Mouse (Mus musculus) neural tube, embryonic 13.5 days (tissue): ENCODE measurements around the gene Kank2. TPM values are rescaled to one million over a fixed set of nuclear protein-coding genes. Genes with fewer than 3 reads are reported as not detected.

Source experiments
- ATAC-seq: fragments of 200-750 bp; cut with Nextera tagmentation; 2 replicates; pipeline ENCODE4 v1.8.0; 2017; ENCODE audit warnings: low read depth, mild to moderate bottlenecking, moderate TSS enrichment, moderate library complexity
- H3K27ac ChIP-seq: fragments of 300-500 bp; sonication (generic); replicated peaks from 2 replicates; pipeline ENCODE4 v1.5.1; 2015; ENCODE audit warnings: moderate library complexity, mild to moderate bottlenecking, inconsistent platforms
- H3K27me3 ChIP-seq: fragments of 300-500 bp; sonication (generic); 2 replicates; pipeline ENCODE4 v1.6.1; 2015; ENCODE audit warnings: mild to moderate bottlenecking, inconsistent platforms
- H3K36me3 ChIP-seq: fragments of 300-500 bp; sonication (generic); 2 replicates; pipeline ENCODE4 v1.6.1; 2015; ENCODE audit warnings: mild to moderate bottlenecking, inconsistent platforms
- H3K4me1 ChIP-seq: fragments of 300-500 bp; sonication (generic); replicated peaks from 2 replicates; pipeline ENCODE4 v1.6.1; 2015; ENCODE audit warnings: inconsistent platforms
- H3K4me2 ChIP-seq: fragments of 300-500 bp; sonication (generic); 2 replicates; pipeline ENCODE4 v1.6.1; 2015; ENCODE audit warnings: inconsistent platforms, mild to moderate bottlenecking, moderate library complexity
- H3K4me3 ChIP-seq: fragments of 300-500 bp; sonication (generic); 2 replicates; pipeline ENCODE4 v1.5.1; 2015; ENCODE audit warnings: mild to moderate bottlenecking, inconsistent platforms
- H3K9ac ChIP-seq: fragments of 300-500 bp; sonication (generic); 2 replicates; pipeline ENCODE4 v1.6.1; 2015; ENCODE audit warnings: moderate library complexity, mild to moderate bottlenecking, inconsistent platforms
- H3K9me3 ChIP-seq: fragments of 300-500 bp; sonication (generic); 2 replicates; pipeline ENCODE4 v1.6.1; 2016; ENCODE audit warnings: inconsistent platforms
- WGBS: fragments of 180-500 bp; shearing (Covaris S2); methylation state at CpG from one replicate; pipeline ENCODE4 v1.1.7; 2015; 5-methylcytosine and 5-hydroxymethylcytosine counted together
- polyA plus RNA-seq: library from polyadenylated mRNA; unstranded; fragments of >200 nt; fragmentation: Nextera tagmentation; extraction: Ambion mirVana; gene quantifications from 2 replicates; pipeline ENCODE4 v1.2.1, GENCODE M21; 2015

The Kank2 gene
- 5.3 and 5.9 TPM in 2 replicates for polyA plus RNA-seq

- peak; percentile 86 for ATAC-seq
- WGBS: under 1% methylated on average over 52 of the region's 52 CpGs
- peak within 1 kb of the TSS; percentile 76 for H3K4me2 ChIP-seq
- H3K9me3 ChIP-seq: no peaks in the 10 kb centered on the region
- peaks cover 5% of the 10 kb centered on the region; the same call in 1 of the 2 replicates for H3K27me3 ChIP-seq
- H3K9ac ChIP-seq: peak within 1 kb of the TSS; percentile 73
- H3K4me1 ChIP-seq: peaks cover 34% of the 10 kb centered on the region
- H3K4me3 ChIP-seq: peak within 1 kb of the TSS; percentile 61
- peaks cover 11% of the 10 kb centered on the region; the same call in 1 of the 2 replicates for H3K36me3 ChIP-seq
- H3K27ac ChIP-seq: peak within 1 kb of the TSS; percentile 71
Observed at GRCm38 (mm10) chr9:21798345-21799009, at the start of gene Kank2. Kank2 (minus strand) TSS chr9:21798744.

DNA sequence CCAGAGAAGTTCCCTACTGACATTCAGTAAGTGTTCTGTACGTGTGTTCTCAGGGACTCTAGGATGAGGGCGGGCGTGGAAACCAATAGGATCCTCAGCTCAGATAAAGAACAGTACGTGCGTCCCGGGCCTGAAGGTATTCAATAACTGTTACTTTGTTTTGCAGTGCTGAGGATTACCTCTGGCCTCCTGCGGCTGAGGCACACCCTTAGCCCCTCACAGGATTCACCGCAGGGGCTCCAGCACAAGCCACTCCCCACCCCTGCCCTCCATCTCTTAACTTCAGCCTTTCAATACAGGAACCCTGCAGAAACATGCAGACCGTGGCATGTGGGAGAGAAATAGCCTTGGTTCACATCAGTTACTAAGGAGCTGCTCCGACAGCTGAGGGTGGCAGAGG, 49.4 kb upstream of the Kank2 start:
- Histone ChIP-seq H3K9ac (peak overlapping the region; percentile 34; the same call in 1 of the 2 replicates), H3K36me3 (no peaks in the 10 kb centered on the region)
- 31% methylated on average over 10 of the region's 10 CpGs for WGBS

DNA sequence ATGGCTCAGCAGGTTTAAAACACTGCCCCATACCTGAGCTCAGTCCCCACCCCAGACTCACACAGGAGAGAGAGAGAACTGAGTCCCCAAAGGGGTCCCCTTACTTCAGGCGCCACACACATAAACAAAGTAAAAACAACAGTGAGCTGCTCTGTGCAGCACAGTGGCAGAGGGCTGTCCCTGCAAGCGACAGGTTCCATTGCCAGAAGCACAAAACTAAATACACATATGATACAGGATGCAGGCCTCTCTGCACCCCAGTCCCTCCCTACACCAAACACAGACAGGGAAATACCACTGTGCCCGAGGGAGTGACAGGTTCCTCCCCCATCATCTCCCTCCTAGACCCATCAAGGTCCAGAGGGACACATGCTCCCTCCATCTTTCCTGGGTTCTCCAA, 48.9 kb upstream of the Kank2 start:
- peak overlapping the region; percentile 54; the same call in 1 of the 2 replicates for H3K9ac ChIP-seq

More for the DNA sequence above, 49.4 kb upstream of the Kank2 start:
- peaks cover 30% of the 10 kb centered on the region for H3K4me1 ChIP-seq
- no peaks in the 10 kb centered on the region for H3K27me3 ChIP-seq
- 0 out of 2 replicates have a peak overlapping the region, but pooled peaks have one; percentile 39 for H3K4me2 ChIP-seq
- peak overlapping the region; percentile 68 for H3K27ac ChIP-seq
- H3K4me3 ChIP-seq: no peak overlapping the region
- no peaks in the 10 kb centered on the region for H3K9me3 ChIP-seq
- no peak for ATAC-seq

GRCm38 (mm10) chr9:21846755-21847341, 48.3 kb upstream of the Kank2 start:
- H3K4me1 ChIP-seq: peaks cover 19% of the 10 kb centered on the region
- no peaks in the 10 kb centered on the region for H3K27me3 ChIP-seq
- H3K4me2 ChIP-seq: peak overlapping the region; percentile 39
- H3K9me3 ChIP-seq: no peaks in the 10 kb centered on the region
- peak overlapping the region; percentile 68 for H3K27ac ChIP-seq
- peak overlapping the region; percentile 20 for H3K4me3 ChIP-seq
- WGBS: 10% methylated on average over 11 of the region's 11 CpGs
- H3K9ac ChIP-seq: peak overlapping the region; percentile 54
- H3K36me3 ChIP-seq: no peaks in the 10 kb centered on the region
- ATAC-seq: 0 out of 2 replicates have a peak, but pooled peaks have one; percentile 19

More for the DNA sequence above, 48.9 kb upstream of the Kank2 start:
- Histone ChIP-seq H3K4me3 (no peak overlapping the region), H3K36me3 (no peaks in the 10 kb centered on the region), H3K4me2 (peak overlapping the region; percentile 39), H3K4me1 (peaks cover 25% of the 10 kb centered on the region), H3K9me3 (no peaks in the 10 kb centered on the region), H3K27me3 (no peaks in the 10 kb centered on the region), H3K27ac (peak overlapping the region; percentile 68; the same call in 1 of the 2 replicates)
- ATAC-seq: no peak
- 31% methylated on average over 3 of the region's 3 CpGs for WGBS

- Histone ChIP-seq H3K9ac (no peak overlapping the region), H3K27ac (no peak overlapping the region), H3K27me3 (no peaks in the 10 kb centered on the region), H3K4me3 (no peak overlapping the region), H3K36me3 (no peaks in the 10 kb centered on the region), H3K4me2 (no peak overlapping the region), H3K9me3 (no peaks in the 10 kb centered on the region), H3K4me1 (peaks cover 18% of the 10 kb centered on the region)
- 52% methylated on average over 14 of the region's 14 CpGs for WGBS
- no peak for ATAC-seq
Observed at GRCm38 (mm10) chr9:21845381-21846080, 47.0 kb upstream of the Kank2 start.

- H3K36me3 ChIP-seq: no peaks in the 10 kb centered on the region
Observed at GRCm38 (mm10) chr9:21843086-21843485, 44.5 kb upstream of the Kank2 start.

GRCm38 (mm10) chr9:21842391-21842790, 43.8 kb upstream of the Kank2 start:
- WGBS: 57% methylated on average over 5 of the region's 5 CpGs
- H3K4me2 ChIP-seq: no peak overlapping the region
- no peak overlapping the region for H3K9ac ChIP-seq
- no peaks in the 10 kb centered on the region for H3K9me3 ChIP-seq
- H3K27me3 ChIP-seq: no peaks in the 10 kb centered on the region
- H3K4me3 ChIP-seq: no peak overlapping the region
- ATAC-seq: no peak
- H3K27ac ChIP-seq: peak overlapping the region; percentile 33; the same call in 1 of the 2 replicates
- H3K36me3 ChIP-seq: no peaks in the 10 kb centered on the region
- peaks cover 10% of the 10 kb centered on the region for H3K4me1 ChIP-seq

More at GRCm38 (mm10) chr9:21843086-21843485, 44.5 kb upstream of the Kank2 start:
- Histone ChIP-seq H3K4me1 (peaks cover 17% of the 10 kb centered on the region), H3K9ac (no peak overlapping the region), H3K27me3 (no peaks in the 10 kb centered on the region), H3K27ac (peak overlapping the region; percentile 33; the same call in 1 of the 2 replicates), H3K4me3 (no peak overlapping the region), H3K4me2 (no peak overlapping the region), H3K9me3 (no peaks in the 10 kb centered on the region)
- no peak for ATAC-seq
- 83% methylated on average over 6 of the region's 6 CpGs for WGBS

- 93% methylated on average over 6 of the region's 6 CpGs for WGBS
- ATAC-seq: no peak
- H3K4me1 ChIP-seq: no peaks in the 10 kb centered on the region
- H3K4me3 ChIP-seq: no peak overlapping the region
- no peak overlapping the region for H3K27ac ChIP-seq
- no peaks in the 10 kb centered on the region for H3K27me3 ChIP-seq
- no peak overlapping the region for H3K9ac ChIP-seq
- H3K4me2 ChIP-seq: no peak overlapping the region
- no peaks in the 10 kb centered on the region for H3K36me3 ChIP-seq
- H3K9me3 ChIP-seq: no peaks in the 10 kb centered on the region
Observed at GRCm38 (mm10) chr9:21841340-21841739, 42.8 kb upstream of the Kank2 start.

DNA sequence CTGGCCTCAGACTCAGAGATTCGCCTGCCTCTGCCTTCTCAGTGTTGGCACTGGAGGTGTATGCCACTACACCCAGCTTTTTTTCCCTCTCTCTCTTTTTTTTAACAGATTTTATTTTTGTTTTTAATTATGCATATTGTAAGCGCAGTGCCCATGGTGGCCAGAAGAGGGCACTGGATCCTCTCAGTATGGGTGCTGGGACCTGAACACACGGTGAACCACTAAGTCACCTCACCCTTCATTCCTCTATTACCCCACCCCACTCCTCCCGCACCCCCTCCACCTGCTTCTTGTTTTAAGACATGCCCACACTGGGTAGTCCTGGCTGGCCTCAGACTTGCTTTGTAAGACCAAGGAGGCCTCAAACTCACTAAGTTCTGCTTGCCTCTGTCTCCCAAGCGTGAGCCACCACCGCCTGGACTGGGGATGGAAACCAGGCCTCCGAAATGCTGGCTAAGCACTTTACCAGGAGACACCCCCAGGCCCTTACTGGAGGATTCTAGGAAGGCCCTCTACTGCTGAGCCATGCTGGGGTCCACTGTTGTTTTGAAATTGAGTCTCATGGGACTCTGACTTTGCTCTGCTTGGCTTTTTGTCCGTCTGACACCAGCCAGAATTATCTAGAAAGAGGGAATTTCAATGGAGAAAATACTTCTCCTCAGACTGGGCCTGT, 41.7 kb upstream of the Kank2 start:
- no peak for ATAC-seq
- Histone ChIP-seq H3K4me3 (no peak overlapping the region), H3K9ac (no peak overlapping the region), H3K4me2 (no peak overlapping the region), H3K4me1 (no peaks in the 10 kb centered on the region), H3K27ac (no peak overlapping the region), H3K9me3 (no peaks in the 10 kb centered on the region), H3K36me3 (no peaks in the 10 kb centered on the region), H3K27me3 (no peaks in the 10 kb centered on the region)
- 58% methylated on average over 8 of the region's 8 CpGs for WGBS

DNA sequence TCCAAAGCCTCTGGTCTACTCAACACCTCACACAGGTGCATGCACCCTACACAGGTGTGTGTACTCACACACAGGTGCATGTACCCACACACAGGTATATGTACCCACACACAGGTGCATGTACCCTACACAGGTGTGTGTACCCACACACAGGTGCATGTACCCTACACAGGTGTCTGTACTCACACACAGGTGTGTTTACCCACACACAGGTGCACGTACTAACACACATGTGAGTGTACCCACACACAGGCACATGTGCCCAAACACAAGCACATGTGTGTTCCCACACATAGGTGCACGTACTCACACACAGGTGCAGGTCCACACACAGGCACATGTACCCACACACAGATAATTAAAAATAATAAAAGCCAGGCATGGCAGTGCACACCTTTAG, 39.1 kb upstream of the Kank2 start:
- H3K36me3 ChIP-seq: no peaks in the 10 kb centered on the region
- H3K4me3 ChIP-seq: no peak overlapping the region
- WGBS: 98% methylated on average over 2 of the region's 2 CpGs
- no peaks in the 10 kb centered on the region for H3K4me1 ChIP-seq
- H3K9me3 ChIP-seq: no peaks in the 10 kb centered on the region
- no peak overlapping the region for H3K4me2 ChIP-seq
- no peak overlapping the region for H3K9ac ChIP-seq
- no peak overlapping the region for H3K27ac ChIP-seq
- no peaks in the 10 kb centered on the region for H3K27me3 ChIP-seq
- no peak for ATAC-seq

DNA sequence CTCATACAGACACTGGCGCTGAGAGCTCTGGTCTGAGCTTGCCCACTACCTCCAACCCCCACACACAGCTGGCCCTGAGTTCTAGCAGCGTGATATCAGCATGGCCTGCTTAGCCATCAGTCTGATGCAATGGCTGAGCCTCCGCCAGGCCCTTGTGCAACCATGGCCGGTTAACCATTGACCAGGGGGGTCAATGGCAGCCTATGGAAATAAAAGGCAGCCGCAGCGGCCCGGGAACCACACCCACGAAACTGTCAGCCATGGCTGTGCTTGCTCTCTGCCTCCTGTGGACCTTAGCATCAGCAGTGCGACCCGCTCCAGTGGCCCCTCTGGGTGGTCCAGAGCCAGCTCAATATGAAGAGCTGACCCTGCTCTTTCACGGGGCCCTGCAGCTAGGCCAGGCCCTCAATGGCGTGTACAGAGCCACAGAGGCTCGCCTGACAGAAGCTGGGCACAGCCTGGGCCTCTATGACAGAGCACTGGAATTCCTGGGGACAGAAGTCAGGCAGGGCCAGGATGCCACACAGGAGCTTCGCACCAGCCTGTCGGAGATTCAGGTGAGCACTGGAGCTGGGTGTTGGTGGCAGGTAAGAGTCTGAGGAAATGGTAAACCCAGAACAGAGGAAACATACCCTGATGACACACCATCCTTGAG, 36.8 kb upstream of the Kank2 start, which contains the start of gene Angptl8:
TSS of gene Angptl8 (plus strand) at position 253 of the 655 bp plus-strand sequence.
- H3K9ac ChIP-seq: no peak within 1 kb of the TSS; the same call in 1 of the 2 replicates
- no peaks in the 10 kb centered on the region for H3K9me3 ChIP-seq
- 59% methylated on average over 15 of the region's 15 CpGs for WGBS
- no peak within 1 kb of the TSS for H3K4me2 ChIP-seq
- no peaks in the 10 kb centered on the region for H3K27me3 ChIP-seq
- H3K36me3 ChIP-seq: no peaks in the 10 kb centered on the region
- no peak for ATAC-seq
- H3K4me3 ChIP-seq: no peak within 1 kb of the TSS
- H3K4me1 ChIP-seq: no peaks in the 10 kb centered on the region
- H3K27ac ChIP-seq: no peak within 1 kb of the TSS
